Mouse (Mus musculus) spleen, postnatal 4 days (tissue): Measurements from ENCODE around the gene 4932438H23Rik.

Source experiments
- DNase-seq, 2 experiments: peaks; one replicate each; pipeline ENCODE4 v3.0.0; 2022; ENCODE audit warnings: low spot score in 2 of 2

Gene 4932438H23Rik

GRCm38 (mm10) chr16:91057261-91057660 lies 37.7 kb downstream of the 4932438H23Rik start:
- DNase-seq, result no peak

- DNase-seq, result peak in 1 of 2 experiments; percentile 45
Observed at GRCm38 (mm10) chr16:91056043-91056821, 38.7 kb downstream of the 4932438H23Rik start.

GRCm38 (mm10) chr16:91055150-91055549 lies 39.8 kb downstream of the 4932438H23Rik start:
- DNase-seq, result no peak

GRCm38 (mm10) chr16:91053599-91053998 lies 41.3 kb downstream of the 4932438H23Rik start:
- no peak for DNase-seq

GRCm38 (mm10) chr16:91045511-91045910 lies 49.4 kb downstream of the 4932438H23Rik start:
- peak; percentile 58 to 80 for DNase-seq

- peak; percentile 99 to 100 for DNase-seq
Observed at GRCm38 (mm10) chr16:91044270-91045182, 50.4 kb downstream of the 4932438H23Rik start, which contains the start of gene Paxbp1. Gene Paxbp1 (minus strand): TSS chr16:91044543.

GRCm38 (mm10) chr16:91043461-91044248 lies 51.3 kb downstream of the 4932438H23Rik start:
- DNase-seq, result peak; percentile 54 to 86

GRCm38 (mm10) chr16:91042640-91043039 lies 52.3 kb downstream of the 4932438H23Rik start:
- no peak for DNase-seq

- DNase-seq, result no peak
Observed at GRCm38 (mm10) chr16:91035866-91036265, 59.1 kb downstream of the 4932438H23Rik start.

GRCm38 (mm10) chr16:91030751-91031150 lies 64.2 kb downstream of the 4932438H23Rik start:
- no peak for DNase-seq

GRCm38 (mm10) chr16:91029901-91030300 lies 65.0 kb downstream of the 4932438H23Rik start:
- no peak for DNase-seq

GRCm38 (mm10) chr16:91029161-91029743 lies 65.7 kb downstream of the 4932438H23Rik start:
- DNase-seq, result no peak

GRCm38 (mm10) chr16:91026290-91026689 lies 68.6 kb downstream of the 4932438H23Rik start:
- DNase-seq, result no peak

GRCm38 (mm10) chr16:91023384-91023783 lies 71.5 kb downstream of the 4932438H23Rik start:
- DNase-seq, result peak in 1 of 2 experiments; percentile 69

GRCm38 (mm10) chr16:91020842-91021483 lies 74.0 kb downstream of the 4932438H23Rik start:
- DNase-seq, result no peak

- DNase-seq, result no peak
Observed at GRCm38 (mm10) chr16:91019476-91019875, 75.4 kb downstream of the 4932438H23Rik start.

- no peak for DNase-seq
Observed at GRCm38 (mm10) chr16:91015761-91016160, 79.2 kb downstream of the 4932438H23Rik start.

GRCm38 (mm10) chr16:91011847-91012246 lies 83.1 kb downstream of the 4932438H23Rik start:
- DNase-seq, result no peak

GRCm38 (mm10) chr16:91011021-91011683 lies 83.8 kb downstream of the 4932438H23Rik start, which contains the start of gene Synj1:
Gene Synj1 (minus strand): TSS chr16:91011308.
- peak; percentile 89 to 94 for DNase-seq

- DNase-seq, result no peak
Observed at GRCm38 (mm10) chr16:91010581-91011020, 84.3 kb downstream of the 4932438H23Rik start.
